Mouse (Mus musculus): ENCODE data around the gene Ndufb11. TPM values are rescaled to one million over a fixed set of nuclear protein-coding genes. Genes with fewer than 3 reads are reported as not detected.

Gene Ndufb11
- polyA plus RNA-seq, 1 experiment from 2014 or later = 334 TPM

GRCm38 (mm10) chrX:20658026-20658652 lies 40.7 kb upstream of the Ndufb11 start, which contains the start of gene Uba1:
Uba1 (plus strand) TSS chrX:20658326.
- Histone ChIP-seq H3K27ac (replicated peaks) (peak within 1 kb of the TSS; percentile 40; the same call in 1 of the 2 replicates), H3K9me3 (ENCODE audit: control insufficient read depth, low read length) (no peaks in the 10 kb centered on the region), H3K4me1 (replicated peaks; ENCODE audit: control insufficient read depth, insufficient read depth) (no peaks in the 10 kb centered on the region), H3K4me3 (ENCODE audit: low read depth, low read length) (peak within 1 kb of the TSS; percentile 46), H3K4me2 (replicated peaks; ENCODE audit: low read depth) (peak within 1 kb of the TSS; percentile 70), H3K9ac (ENCODE audit: low read length) (peak within 1 kb of the TSS; percentile 50), H3K27me3 (ENCODE audit: control insufficient read depth, insufficient read depth, low read length) (no peaks in the 10 kb centered on the region), H3K36me3 (ENCODE audit: control insufficient read depth, insufficient read depth, low read length) (no peaks in the 10 kb centered on the region)
- WGBS = 11% methylated on average over 27 of the region's 27 CpGs
- peak; percentile 79 for ATAC-seq (ENCODE audit: low FRiP score, low TSS enrichment)
- TF ChIP-seq EP300 (optimal IDR thresholded peaks at IDR 0.05) = no peak
- no peak for TF ChIP-seq CTCF (IDR thresholded peaks at IDR 0.05; ENCODE audit: low read depth)
- peak; percentile 74 for DNase-seq (ENCODE audit: low spot score)

- no peaks in the 10 kb centered on the region for H3K36me3 ChIP-seq (ENCODE audit: control insufficient read depth, insufficient read depth, low read length)
- ATAC-seq (ENCODE audit: low FRiP score, low TSS enrichment) = no peak
- no peaks in the 10 kb centered on the region for H3K9me3 ChIP-seq (ENCODE audit: control insufficient read depth, low read length)
- peak overlapping the region; percentile 70 for H3K4me2 ChIP-seq (replicated peaks; ENCODE audit: low read depth)
- H3K27ac ChIP-seq (replicated peaks) = no peak overlapping the region
- DNase-seq (ENCODE audit: low spot score) = no peak
- no peaks in the 10 kb centered on the region for H3K4me1 ChIP-seq (replicated peaks; ENCODE audit: control insufficient read depth, insufficient read depth)
- no peaks in the 10 kb centered on the region for H3K27me3 ChIP-seq (ENCODE audit: control insufficient read depth, insufficient read depth, low read length)
- no peak overlapping the region for H3K9ac ChIP-seq (ENCODE audit: low read length)
- 27% methylated on average over 5 of the region's 5 CpGs for WGBS
- H3K4me3 ChIP-seq (ENCODE audit: low read depth, low read length) = peak overlapping the region; percentile 46
- no peak for TF ChIP-seq CTCF (IDR thresholded peaks at IDR 0.05; ENCODE audit: low read depth)
- no peak for TF ChIP-seq EP300 (optimal IDR thresholded peaks at IDR 0.05)
These were observed 40.2 kb upstream of the Ndufb11 start for GRCm38 (mm10) chrX:20657593-20657992.

- DNase-seq (ENCODE audit: low spot score) (no peak), ATAC-seq (ENCODE audit: low FRiP score, low TSS enrichment) (no peak)
- Histone ChIP-seq H3K27ac (replicated peaks) (no peak overlapping the region), H3K4me3 (ENCODE audit: low read depth, low read length) (no peak overlapping the region), H3K4me2 (replicated peaks; ENCODE audit: low read depth) (no peak overlapping the region), H3K9me3 (ENCODE audit: control insufficient read depth, low read length) (no peaks in the 10 kb centered on the region), H3K9ac (ENCODE audit: low read length) (no peak overlapping the region), H3K27me3 (ENCODE audit: control insufficient read depth, insufficient read depth, low read length) (no peaks in the 10 kb centered on the region), H3K4me1 (replicated peaks; ENCODE audit: control insufficient read depth, insufficient read depth) (no peaks in the 10 kb centered on the region), H3K36me3 (ENCODE audit: control insufficient read depth, insufficient read depth, low read length) (no peaks in the 10 kb centered on the region)
- TF ChIP-seq EP300 (optimal IDR thresholded peaks at IDR 0.05) = no peak
- no peak for TF ChIP-seq CTCF (IDR thresholded peaks at IDR 0.05; ENCODE audit: low read depth)
- 82% methylated on average over 5 of the region's 5 CpGs for WGBS
These were observed 27.4 kb upstream of the Ndufb11 start for GRCm38 (mm10) chrX:20644780-20645179.

- H3K4me3 ChIP-seq (ENCODE audit: low read depth, low read length) = no peak overlapping the region
- TF ChIP-seq EP300 (optimal IDR thresholded peaks at IDR 0.05) (no peak), CTCF (IDR thresholded peaks at IDR 0.05; ENCODE audit: low read depth) (no peak)
- H3K4me2 ChIP-seq (replicated peaks; ENCODE audit: low read depth) = no peak overlapping the region
- ATAC-seq (ENCODE audit: low FRiP score, low TSS enrichment) = no peak
- no peaks in the 10 kb centered on the region for H3K4me1 ChIP-seq (replicated peaks; ENCODE audit: control insufficient read depth, insufficient read depth)
- WGBS = 85% methylated on average over 2 of the region's 2 CpGs
- H3K9ac ChIP-seq (ENCODE audit: low read length) = no peak overlapping the region
- no peaks in the 10 kb centered on the region for H3K27me3 ChIP-seq (ENCODE audit: control insufficient read depth, insufficient read depth, low read length)
- no peak for DNase-seq (ENCODE audit: low spot score)
- peaks cover 4% of the 10 kb centered on the region; the same call in 1 of the 2 replicates for H3K36me3 ChIP-seq (ENCODE audit: control insufficient read depth, insufficient read depth, low read length)
- no peaks in the 10 kb centered on the region for H3K9me3 ChIP-seq (ENCODE audit: control insufficient read depth, low read length)
- no peak overlapping the region for H3K27ac ChIP-seq (replicated peaks)
These were observed 20.7 kb upstream of the Ndufb11 start for GRCm38 (mm10) chrX:20638141-20638540.

GRCm38 (mm10) chrX:20617903-20618399 lies 532 bp upstream of the Ndufb11 start:
- H3K4me3 ChIP-seq (ENCODE audit: low read depth, low read length) = peak overlapping the region; percentile 60
- H3K27ac ChIP-seq (replicated peaks) = peak overlapping the region; percentile 77
- no peaks in the 10 kb centered on the region for H3K4me1 ChIP-seq (replicated peaks; ENCODE audit: control insufficient read depth, insufficient read depth)
- H3K4me2 ChIP-seq (replicated peaks; ENCODE audit: low read depth) = peak overlapping the region; percentile 40
- TF ChIP-seq EP300 (optimal IDR thresholded peaks at IDR 0.05) (no peak), CTCF (IDR thresholded peaks at IDR 0.05; ENCODE audit: low read depth) (no peak)
- H3K9ac ChIP-seq (ENCODE audit: low read length) = peak overlapping the region; percentile 64
- H3K27me3 ChIP-seq (ENCODE audit: control insufficient read depth, insufficient read depth, low read length) = no peaks in the 10 kb centered on the region
- H3K9me3 ChIP-seq (ENCODE audit: control insufficient read depth, low read length) = no peaks in the 10 kb centered on the region
- ATAC-seq (ENCODE audit: low FRiP score, low TSS enrichment) (no peak; the same call in none of the 2 replicates), DNase-seq (ENCODE audit: low spot score) (no peak)
- H3K36me3 ChIP-seq (ENCODE audit: control insufficient read depth, insufficient read depth, low read length) = no peaks in the 10 kb centered on the region
- 18% methylated on average over 31 of the region's 31 CpGs for WGBS

- ATAC-seq (ENCODE audit: low FRiP score, low TSS enrichment) = peak; percentile 16
These were observed 601 bp downstream of the Ndufb11 start for GRCm38 (mm10) chrX:20616861-20617175.

More at GRCm38 (mm10) chrX:20616861-20617175, 601 bp downstream of the Ndufb11 start:
- H3K9me3 ChIP-seq (ENCODE audit: control insufficient read depth, low read length) = no peaks in the 10 kb centered on the region
- peak overlapping the region; percentile 50 for H3K4me2 ChIP-seq (replicated peaks; ENCODE audit: low read depth)
- H3K27ac ChIP-seq (replicated peaks) = peak overlapping the region; percentile 82
- peak overlapping the region; percentile 53 for H3K9ac ChIP-seq (ENCODE audit: low read length)
- WGBS = 10% methylated on average over 16 of the region's 17 CpGs
- TF ChIP-seq CTCF (IDR thresholded peaks at IDR 0.05; ENCODE audit: low read depth) = no peak
- TF ChIP-seq EP300 (optimal IDR thresholded peaks at IDR 0.05) = no peak
- no peaks in the 10 kb centered on the region for H3K4me1 ChIP-seq (replicated peaks; ENCODE audit: control insufficient read depth, insufficient read depth)
- DNase-seq (ENCODE audit: low spot score) = no peak
- H3K36me3 ChIP-seq (ENCODE audit: control insufficient read depth, insufficient read depth, low read length) = no peaks in the 10 kb centered on the region
- peak overlapping the region; percentile 60 for H3K4me3 ChIP-seq (ENCODE audit: low read depth, low read length)
- no peaks in the 10 kb centered on the region for H3K27me3 ChIP-seq (ENCODE audit: control insufficient read depth, insufficient read depth, low read length)

All from stomach, postnatal 0 days (tissue).